Mouse (Mus musculus) erythroblast, embryonic 14.5 days (primary cell): Measurements from ENCODE around the gene Nucks1.

Experiments used
- GATA1 ChIP-seq: IDR thresholded peaks from 2 replicates; pipeline ENCODE4 v1.6.1; 2012; ENCODE audit warnings: low read length, inconsistent platforms, mixed read lengths
- TAL1 ChIP-seq: IDR thresholded peaks from 3 replicates; pipeline ENCODE4 v1.6.1; 2012; ENCODE audit warnings: low read length, inconsistent platforms, mixed read lengths

- no peak for TF ChIP-seq GATA1
- no peak for TF ChIP-seq TAL1
Observed at GRCm38 (mm10) chr1:131937659-131938305, 27.4 kb downstream of the Nucks1 start.
